Mouse (Mus musculus) layer of hippocampus, adult 18-20 months (tissue): ENCODE data around the gene Gm19345. TPM values are rescaled to one million over a fixed set of nuclear protein-coding genes. Genes with fewer than 3 reads are reported as not detected.

ENCODE experiments used
- DNase-seq, 2 experiments: peaks; one replicate each; pipeline ENCODE4 v3.0.0; 2022; ENCODE audit warnings: low spot score in 2 of 2
- total RNA-seq, 2 experiments: library from RNA; stranded (reverse); gene quantifications; 2 replicates each; pipeline ENCODE4 v1.2.3; 2021

The Gm19345 gene
- total RNA-seq, 2 experiments from 2014 or later: 1.2 to 2.3 TPM

GRCm38 (mm10) chr7:19867751-19868399, 16.1 kb downstream of the Gm19345 start:
- DNase-seq: no peak

- DNase-seq: no peak
These were observed 19.4 kb downstream of the Gm19345 start for GRCm38 (mm10) chr7:19871137-19871621.

- no peak for DNase-seq
These were observed 20.3 kb downstream of the Gm19345 start for GRCm38 (mm10) chr7:19871943-19872601.

- DNase-seq: peak; percentile 18 to 77
These were observed 24.3 kb downstream of the Gm19345 start for GRCm38 (mm10) chr7:19875948-19876682.

GRCm38 (mm10) chr7:19876781-19877425, 25.1 kb downstream of the Gm19345 start:
- DNase-seq: no peak

DNA sequence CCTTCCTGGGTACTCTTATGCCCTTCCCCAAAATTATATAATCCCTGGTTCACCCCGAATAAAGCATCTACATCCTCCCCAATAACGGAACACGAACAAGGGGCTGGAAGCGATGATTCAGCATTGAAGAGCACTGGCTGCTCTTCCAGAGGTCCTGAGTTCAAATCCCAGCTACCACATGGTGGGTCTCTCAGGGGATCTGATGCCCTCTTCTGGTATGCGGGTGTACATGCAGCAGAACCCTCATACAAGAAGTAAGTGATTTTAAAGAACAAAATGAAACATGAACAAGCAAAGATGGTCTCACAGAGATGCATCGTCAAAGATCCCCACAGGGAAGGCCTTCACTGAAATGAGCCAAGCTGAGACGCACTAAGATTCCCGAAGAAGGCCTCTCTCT, 29.0 kb downstream of the Gm19345 start:
- DNase-seq: no peak

GRCm38 (mm10) chr7:19887849-19888248, 36.0 kb downstream of the Gm19345 start, which contains the start of gene Ceacam19:
TSS of gene Ceacam19 (minus strand) at chr7:19887965.
- DNase-seq: no peak

GRCm38 (mm10) chr7:19889881-19890280, 38.1 kb downstream of the Gm19345 start:
- peak in 1 of 2 experiments; percentile 28 for DNase-seq

Other genes with a start within 250 kb of the Gm19345 start
- gene Clasrp, start 247.5 kb upstream of the Gm19345 start, total RNA-seq: 10 to 100 TPM; 79.5 to 81.8 TPM
- gene Relb, start 222.6 kb upstream of the Gm19345 start, total RNA-seq: 1 to 10 TPM; 9.1 to 9.7 TPM
- gene Clptm1, start 187.0 kb upstream of the Gm19345 start, total RNA-seq: 100 to 1,000 TPM; 133 to 143 TPM
- gene Apoc2, start 174.1 kb upstream of the Gm19345 start, total RNA-seq: not detected
- gene Gm44805, start 170.6 kb upstream of the Gm19345 start, total RNA-seq: not detected
- not detected for gene Apoc4, start 170.5 kb upstream of the Gm19345 start, total RNA-seq
- 1 to 10 TPM; 5.8 to 8.7 TPM for gene Apoc1, start 159.3 kb upstream of the Gm19345 start, total RNA-seq
- gene Apoe, start 152.8 kb upstream of the Gm19345 start, total RNA-seq: 1,000 to 10,000 TPM; 2,690 to 2,764 TPM
- 100 to 1,000 TPM; 110 to 114 TPM for gene Tomm40, start 136.6 kb upstream of the Gm19345 start, total RNA-seq
- gene Nectin2, start 101.5 kb upstream of the Gm19345 start, total RNA-seq: 1 to 10 TPM; 5.0 to 5.1 TPM
- gene Bcam, start 81.0 kb upstream of the Gm19345 start, total RNA-seq: 10 to 100 TPM; 12.4 to 12.9 TPM
- gene Cblc, start 55.2 kb upstream of the Gm19345 start, total RNA-seq: not detected
- 1 to 10 TPM in 1 of 2 experiments, under 1 TPM in 1; 0.27 to 1.1 TPM for gene Bcl3, start 29.2 kb upstream of the Gm19345 start, total RNA-seq
- not detected for gene Ceacam16, start 9.3 kb downstream of the Gm19345 start, total RNA-seq
- gene Ceacam19, start 36.0 kb downstream of the Gm19345 start, total RNA-seq: not detected
- gene Pvr, start 69.2 kb downstream of the Gm19345 start, total RNA-seq: 10 to 100 TPM; 12.4 to 12.8 TPM
- not detected for gene Igsf23, start 98.8 kb downstream of the Gm19345 start, total RNA-seq
- gene Ceacam20, start 113.4 kb downstream of the Gm19345 start, total RNA-seq: not detected
- gene Nlrp9b, start 139.5 kb downstream of the Gm19345 start, total RNA-seq: not detected
- gene Vmn1r91, start 247.7 kb downstream of the Gm19345 start, total RNA-seq: not detected